Mouse (Mus musculus): ENCODE measurements around the gene Ifitm10. TPM values are rescaled to one million over a fixed set of nuclear protein-coding genes. Genes with fewer than 3 reads are reported as not detected.
"Not testable (repeated sequence)": the region's sequence is repeated elsewhere in the genome, so short reads cannot be mapped to it uniquely, and the experiment has no call there.

Ifitm10 gene
- polyA plus RNA-seq, 1 experiment, result 0.59 TPM

GRCm38 (mm10) chr7:142284615-142285080 is 88.9 kb downstream of the Ifitm10 start:
- H3K4me1 ChIP-seq (ENCODE audit: control insufficient read depth, insufficient read depth, low read length), result 0 out of 2 replicates have a peak, but pooled peaks cover 2% of the 10 kb centered on the region
- H3K27ac ChIP-seq (ENCODE audit: insufficient read depth, low read depth, low read length), result peak overlapping the region; percentile 21; the same call in 1 of the 2 replicates
- peak; percentile 78 for TF ChIP-seq CTCF (IDR thresholded peaks at IDR 0.05; ENCODE audit: low read depth, low read length)
- no peak for TF ChIP-seq POLR2A (IDR thresholded peaks at IDR 0.05; ENCODE audit: borderline replicate concordance, low read depth, low read length)
- H3K4me3 ChIP-seq (ENCODE audit: insufficient read depth, low read length), result peak overlapping the region; percentile 66

GRCm38 (mm10) chr7:142284023-142284591 is 89.4 kb downstream of the Ifitm10 start:
- Histone ChIP-seq H3K4me1 (ENCODE audit: control insufficient read depth, insufficient read depth, low read length) (0 out of 2 replicates have a peak, but pooled peaks cover 2% of the 10 kb centered on the region), H3K27ac (ENCODE audit: insufficient read depth, low read depth, low read length) (peak overlapping the region; percentile 21; the same call in 1 of the 2 replicates), H3K4me3 (ENCODE audit: insufficient read depth, low read length) (peak overlapping the region; percentile 66)
- TF ChIP-seq CTCF (IDR thresholded peaks at IDR 0.05; ENCODE audit: low read depth, low read length) (no peak), POLR2A (IDR thresholded peaks at IDR 0.05; ENCODE audit: borderline replicate concordance, low read depth, low read length) (no peak)

- not testable (repeated sequence) for H3K27ac ChIP-seq (ENCODE audit: insufficient read depth, low read depth, low read length); H3K4me3 ChIP-seq (ENCODE audit: insufficient read depth, low read length); H3K4me1 ChIP-seq (ENCODE audit: control insufficient read depth, insufficient read depth, low read length)
Observed at GRCm38 (mm10) chr7:142282847-142283246, 90.7 kb downstream of the Ifitm10 start.

- H3K4me3 ChIP-seq (ENCODE audit: insufficient read depth, low read length); H3K4me1 ChIP-seq (ENCODE audit: control insufficient read depth, insufficient read depth, low read length); H3K27ac ChIP-seq (ENCODE audit: insufficient read depth, low read depth, low read length): not testable (repeated sequence)
Observed at GRCm38 (mm10) chr7:142279291-142279690, 94.3 kb downstream of the Ifitm10 start.

- 0 out of 2 replicates have a peak, but pooled peaks have one; percentile 21 for TF ChIP-seq CTCF (IDR thresholded peaks at IDR 0.05; ENCODE audit: low read depth, low read length)
- H3K4me1 ChIP-seq (ENCODE audit: control insufficient read depth, insufficient read depth, low read length); H3K27ac ChIP-seq (ENCODE audit: insufficient read depth, low read depth, low read length); H3K4me3 ChIP-seq (ENCODE audit: insufficient read depth, low read length): not testable (repeated sequence)
Observed at GRCm38 (mm10) chr7:142278183-142278582, 95.4 kb downstream of the Ifitm10 start.

Other genes with a start within 250 kb of the Ifitm10 start
- gene Gm39115, start 237.7 kb downstream of the Ifitm10 start, polyA plus RNA-seq (2012; ENCODE audit: insufficient read depth, insufficient read length, missing spikeins), result not detected in 2 replicates
- gene Gm45337, start 229.1 kb downstream of the Ifitm10 start, polyA plus RNA-seq (2012; ENCODE audit: insufficient read depth, insufficient read length, missing spikeins), result not detected in 2 replicates
- gene Gm29735, start 216.6 kb downstream of the Ifitm10 start, polyA plus RNA-seq (2012; ENCODE audit: insufficient read depth, insufficient read length, missing spikeins), result not detected in 2 replicates
- gene Gm4553, start 208.0 kb downstream of the Ifitm10 start, polyA plus RNA-seq (2012; ENCODE audit: insufficient read depth, insufficient read length, missing spikeins), result not detected in 2 replicates
- not detected in 2 replicates for gene Krtap5-2, start 197.7 kb downstream of the Ifitm10 start, polyA plus RNA-seq (2012; ENCODE audit: insufficient read depth, insufficient read length, missing spikeins)
- gene Gm10153, start 183.4 kb downstream of the Ifitm10 start, polyA plus RNA-seq (2012; ENCODE audit: insufficient read depth, insufficient read length, missing spikeins), result not detected in 2 replicates
- gene Krtap5-3, start 172.4 kb downstream of the Ifitm10 start, polyA plus RNA-seq (2012; ENCODE audit: insufficient read depth, insufficient read length, missing spikeins), result not detected in 2 replicates
- not detected in 2 replicates for gene Gm7579, start 161.9 kb downstream of the Ifitm10 start, polyA plus RNA-seq (2012; ENCODE audit: insufficient read depth, insufficient read length, missing spikeins)
- not detected in 2 replicates for gene Krtap5-5, start 143.8 kb downstream of the Ifitm10 start, polyA plus RNA-seq (2012; ENCODE audit: insufficient read depth, insufficient read length, missing spikeins)
- not detected in 2 replicates for gene Gm40460, start 132.7 kb downstream of the Ifitm10 start, polyA plus RNA-seq (2012; ENCODE audit: insufficient read depth, insufficient read length, missing spikeins)
- not detected in 2 replicates for gene Gm2431, start 115.4 kb downstream of the Ifitm10 start, polyA plus RNA-seq (2012; ENCODE audit: insufficient read depth, insufficient read length, missing spikeins)
- gene Gm4559, start 99.4 kb downstream of the Ifitm10 start, polyA plus RNA-seq (2012; ENCODE audit: insufficient read depth, insufficient read length, missing spikeins), result not detected in 2 replicates
- not detected in 2 replicates for gene Krtap5-1, start 76.6 kb downstream of the Ifitm10 start, polyA plus RNA-seq (2012; ENCODE audit: insufficient read depth, insufficient read length, missing spikeins)
- gene Krtap5-4, start 70.2 kb downstream of the Ifitm10 start, polyA plus RNA-seq (2012; ENCODE audit: insufficient read depth, insufficient read length, missing spikeins), result not detected in 2 replicates
- 1.1 TPM in 1 of 2 replicates, not detected in the other for gene Gm49369, start 8.9 kb upstream of the Ifitm10 start, polyA plus RNA-seq (2012; ENCODE audit: insufficient read depth, insufficient read length, missing spikeins)
- 2,800 and 3,060 TPM in 2 replicates for gene Ctsd, start 14.3 kb upstream of the Ifitm10 start, polyA plus RNA-seq (2012; ENCODE audit: insufficient read depth, insufficient read length, missing spikeins)
- gene Syt8, start 61.1 kb upstream of the Ifitm10 start, polyA plus RNA-seq (2012; ENCODE audit: insufficient read depth, insufficient read length, missing spikeins), result 5.6 TPM in 2 replicates
- 10.2 and 13.8 TPM in 2 replicates for gene Tnni2, start 68.1 kb upstream of the Ifitm10 start, polyA plus RNA-seq (2012; ENCODE audit: insufficient read depth, insufficient read length, missing spikeins)
- gene Lsp1, start 87.1 kb upstream of the Ifitm10 start, polyA plus RNA-seq (2012; ENCODE audit: insufficient read depth, insufficient read length, missing spikeins), result 320 and 327 TPM in 2 replicates
- gene Tnnt3, start 125.1 kb upstream of the Ifitm10 start, polyA plus RNA-seq (2012; ENCODE audit: insufficient read depth, insufficient read length, missing spikeins), result 5.1 and 6.0 TPM in 2 replicates
- gene Mrpl23, start 158.9 kb upstream of the Ifitm10 start, polyA plus RNA-seq (2012; ENCODE audit: insufficient read depth, insufficient read length, missing spikeins), result 27.2 and 47.3 TPM in 2 replicates